Mouse (Mus musculus) cortical plate, adult 2 months (tissue): ENCODE data around the gene Zfp423.

ENCODE experiments used
- CTCF ChIP-seq: fragments of 200-500 bp; IDR thresholded peaks from 2 replicates; pipeline ENCODE4 v1.5.1; 2011; ENCODE audit warnings: mild to moderate bottlenecking, control low read depth, low read length; ENCODE audit not compliant: insufficient read depth; ENCODE audit errors: extremely low read depth
- POLR2A ChIP-seq: fragments of 200-500 bp; IDR thresholded peaks from 2 replicates; pipeline ENCODE4 v1.6.1; 2011; ENCODE audit warnings: mild to moderate bottlenecking, low read length, control low read depth; ENCODE audit not compliant: insufficient read depth; ENCODE audit errors: extremely low read depth

DNA sequence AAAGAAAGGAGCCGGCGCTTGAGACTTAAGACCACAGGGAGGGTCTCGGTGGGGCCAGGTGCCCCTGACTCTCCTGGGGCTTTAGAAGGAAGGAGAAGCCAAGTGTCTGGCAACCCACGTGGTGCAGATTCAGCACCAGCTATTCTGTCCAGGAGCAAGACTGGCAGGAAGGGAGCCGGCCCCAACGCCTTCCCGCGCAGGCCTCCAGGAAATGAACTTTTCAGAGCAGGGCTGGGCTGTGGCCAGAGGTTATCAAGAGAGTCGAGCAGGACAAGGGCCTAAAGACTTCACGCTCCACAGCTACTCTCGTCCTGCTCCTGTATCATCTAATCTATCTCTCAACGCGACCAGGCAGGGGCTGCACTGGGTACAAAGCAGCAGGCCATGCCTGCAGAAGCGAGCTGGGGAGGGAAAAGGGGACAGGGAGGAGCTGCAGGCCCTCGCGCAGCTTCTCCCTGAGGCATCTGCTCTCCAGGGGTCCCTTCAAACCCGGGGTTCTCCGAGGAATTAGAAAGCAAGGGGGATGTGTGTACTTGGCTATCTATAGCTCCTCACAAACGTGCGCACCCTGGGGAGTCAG lies 1.4 kb downstream of the Zfp423 start:
- TF ChIP-seq CTCF: no peak
- TF ChIP-seq POLR2A: no peak
